In genomic region chr7:128575211-128575610, GRCm38 (mm10) we compare ENCODE assay signal across 13 mouse cellular contexts. TPM values are rescaled to one million over a fixed set of nuclear protein-coding genes. Genes with fewer than 3 reads are reported as not detected.
DNase-seq lines count a peak whose midpoint lies in the region.
"Had no signal": no experiment of that assay in that cellular context is flagged by ENCODE, and none has a peak within 500 bp of the region (broad histone marks: within the 10 kb centered on the region; RNA-seq: fewer than 3 reads in every experiment).

No protein-coding gene starts in this region.

- peak; percentile 65 to 81 for DNase-seq in adrenal gland, adult (ENCODE audit: inconsistent age in 2 of 2, low spot score in 1 of 2)
- DNase-seq in adrenal gland, postnatal 4 days (ENCODE audit: low spot score in 2 of 2): no peak
- peak; percentile 57 for DNase-seq in adrenal gland, adult 8-10 months
- peak; percentile 51 for DNase-seq in adrenal gland, postnatal 14 days
- DNase-seq in adrenal gland, postnatal 36 days: peak; percentile 38 to 43
- no peak for DNase-seq in left cerebral cortex, adult 8-10 months (ENCODE audit: low spot score in 2 of 2)
- DNase-seq in layer of hippocampus, adult 9-10 months (ENCODE audit: low spot score): no peak
- DNase-seq: cerebellum, adult 11-12 months; cerebellum, adult 8-10 months; cerebellum, adult 9-11 months; cerebellum, postnatal 14 days; cerebellum, postnatal 36 days; embryo, embryonic 11 days had no signal

RNA-seq across cellular contexts. Expression of gene Inpp5f, which starts 35.9 kb away (rescaled TPM):
- total RNA-seq in adrenal gland, postnatal 4 days (2021): 10 to 100 TPM; 31.2 to 41.9 TPM
- 10 to 100 TPM; 21.7 to 32.3 (median 27.2) TPM for total RNA-seq in adrenal gland, adult 8-10 months (2022)
- total RNA-seq in adrenal gland, postnatal 14 days (2021): 18.7 and 24.1 TPM in 2 replicates
- total RNA-seq in adrenal gland, postnatal 36 days (2021): 10 to 100 TPM; 21.2 to 28.7 TPM
- total RNA-seq in left cerebral cortex, adult 8-10 months (2022): 100 to 1,000 TPM; 103 to 109 (median 107) TPM

RNA-seq across cellular contexts. Expression of gene Bag3, which starts 51.8 kb away (rescaled TPM):
- total RNA-seq in adrenal gland, postnatal 4 days (2021): 10 to 100 TPM; 85.5 to 92.1 TPM
- total RNA-seq in adrenal gland, adult 8-10 months (2022): 100 to 1,000 TPM; 146 to 189 (median 168) TPM
- 129 and 192 TPM in 2 replicates for total RNA-seq in adrenal gland, postnatal 14 days (2021)
- 100 to 1,000 TPM; 193 to 336 TPM for total RNA-seq in adrenal gland, postnatal 36 days (2021)
- 10 to 100 TPM in 1 of 4 experiments, 1 to 10 TPM in 3; 8.2 to 10.2 (median 9.3) TPM for total RNA-seq in left cerebral cortex, adult 8-10 months (2022)

Comparison
In these comparisons a context has a peak if more than half of its experiments do, and no peak if none do; other contexts are left out.
1. DNase-seq: peak in adrenal gland, adult (2 of 2), adrenal gland, adult 8-10 months (single experiment), adrenal gland, postnatal 14 days (single experiment) and adrenal gland, postnatal 36 days (2 of 2); none in adrenal gland, postnatal 4 days (0 of 2), left cerebral cortex, adult 8-10 months (0 of 2) and layer of hippocampus, adult 9-10 months (single experiment).
2. RNA of gene Bag3, which starts 51.8 kb away (total RNA-seq): 193 to 336 TPM in adrenal gland, postnatal 36 days, 129 to 192 TPM in adrenal gland, postnatal 14 days, 146 to 189 TPM in adrenal gland, adult 8-10 months and 85.5 to 92.1 TPM in adrenal gland, postnatal 4 days; 8.2 to 10.2 TPM in left cerebral cortex, adult 8-10 months; every median in the first group is over 4 times any median in the second.